Mouse (Mus musculus) spleen, postnatal 4 days (tissue): ENCODE data around the gene Gsdma.
"Not testable (repeated sequence)": the region's sequence is repeated elsewhere in the genome, so short reads cannot be mapped to it uniquely, and the experiment has no call there.

Experiments used
- DNase-seq, 2 experiments: peaks; one replicate each; pipeline ENCODE4 v3.0.0; 2022; ENCODE audit warnings: low spot score in 2 of 2

Gene Gsdma

GRCm38 (mm10) chr11:98680595-98680994 is 16.4 kb downstream of the Gsdma start:
- DNase-seq = not testable (repeated sequence)

DNA sequence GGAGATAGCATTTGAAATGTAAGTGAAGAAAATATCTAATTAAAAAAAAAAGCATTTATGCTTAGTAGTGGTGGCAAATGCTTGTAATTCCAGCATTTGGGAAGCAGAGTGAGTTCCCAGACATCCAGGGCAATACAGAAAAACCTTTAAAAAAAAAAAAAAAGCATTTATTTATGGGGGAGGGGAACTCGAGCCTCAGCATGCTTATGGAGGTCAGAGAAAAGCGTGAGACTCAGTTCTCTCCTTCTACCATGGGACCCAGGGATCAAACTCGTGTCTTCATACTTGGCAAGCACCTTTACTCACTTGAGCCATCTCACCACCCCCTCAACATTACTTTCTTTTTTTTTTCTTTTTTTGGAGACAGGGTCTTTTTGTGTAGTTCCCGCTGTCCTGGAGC is 17.0 kb downstream of the Gsdma start:
- DNase-seq = no peak

- peak; percentile 97 to 98 for DNase-seq
Observed at GRCm38 (mm10) chr11:98681786-98682745, 17.9 kb downstream of the Gsdma start, which contains the start of gene Psmd3. Gene Psmd3, plus strand, starts transcription at chr11:98682554.

GRCm38 (mm10) chr11:98682811-98683210 is 18.7 kb downstream of the Gsdma start:
- DNase-seq = no peak

GRCm38 (mm10) chr11:98685642-98686041 is 21.5 kb downstream of the Gsdma start:
- no peak for DNase-seq

DNA sequence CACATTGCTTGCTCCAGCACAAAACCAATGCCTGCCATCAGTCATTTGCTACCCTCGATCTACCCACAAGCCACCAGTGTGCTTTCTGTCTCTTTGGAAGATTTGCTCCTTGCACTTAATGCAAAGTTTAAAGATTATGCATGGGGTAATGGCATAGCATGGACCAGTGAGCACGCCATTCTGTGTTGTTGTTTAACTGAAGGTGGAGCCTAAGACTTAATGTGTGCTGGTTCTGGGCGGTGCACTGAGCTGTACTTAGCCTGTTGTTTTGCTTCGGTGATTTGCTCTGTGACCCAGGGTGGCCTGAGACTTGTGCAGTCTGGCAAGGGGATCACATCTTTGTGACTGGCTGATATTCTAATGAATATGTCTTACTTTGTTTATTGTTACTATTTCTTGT is 22.8 kb downstream of the Gsdma start:
- no peak for DNase-seq

GRCm38 (mm10) chr11:98688009-98688408 is 23.9 kb downstream of the Gsdma start:
- no peak for DNase-seq

DNA sequence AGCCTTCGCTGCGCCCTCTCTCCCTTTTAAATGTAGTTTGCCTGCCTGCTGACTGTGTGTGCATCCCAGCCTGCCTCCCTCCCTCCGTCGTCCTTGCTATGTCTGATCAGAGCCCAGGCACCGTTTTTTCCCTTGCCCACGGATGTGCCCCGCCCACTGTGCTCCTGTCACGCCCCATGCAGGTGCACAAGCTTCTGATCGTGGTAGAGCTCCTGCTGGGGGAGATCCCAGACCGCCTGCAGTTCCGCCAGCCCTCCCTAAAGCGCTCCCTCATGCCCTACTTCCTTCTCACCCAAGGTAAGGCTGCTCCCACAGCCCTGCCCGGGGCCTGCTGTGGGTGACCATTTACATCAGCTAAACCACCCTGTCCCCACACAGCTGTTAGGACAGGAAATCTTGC is 29.1 kb downstream of the Gsdma start:
- DNase-seq = no peak

- no peak for DNase-seq
Observed at GRCm38 (mm10) chr11:98693746-98694145, 29.6 kb downstream of the Gsdma start.

DNA sequence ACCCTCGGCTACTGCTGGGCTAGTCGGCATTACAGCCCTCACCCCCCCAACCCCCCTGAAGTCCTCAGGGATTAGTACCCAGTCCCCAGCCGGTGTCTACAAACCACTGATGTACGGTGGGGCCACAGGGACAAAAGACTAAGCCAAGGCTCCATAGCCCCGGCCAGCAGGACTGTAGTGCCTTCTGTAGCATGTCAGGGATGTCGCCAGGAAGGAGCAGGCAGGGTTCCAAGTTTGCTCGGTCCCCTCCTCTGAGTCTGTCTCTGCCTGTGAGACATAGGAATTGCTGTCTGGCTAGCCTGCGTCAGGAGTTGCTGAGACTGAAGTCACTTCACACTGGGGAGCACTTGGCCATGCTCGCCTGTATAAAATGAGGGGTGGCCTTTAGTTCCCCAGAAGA is 30.1 kb downstream of the Gsdma start:
- DNase-seq = no peak

- no peak for DNase-seq
Observed at GRCm38 (mm10) chr11:98695408-98695807, 31.3 kb downstream of the Gsdma start.

GRCm38 (mm10) chr11:98696454-98697216 is 32.5 kb downstream of the Gsdma start:
- DNase-seq = no peak

DNA sequence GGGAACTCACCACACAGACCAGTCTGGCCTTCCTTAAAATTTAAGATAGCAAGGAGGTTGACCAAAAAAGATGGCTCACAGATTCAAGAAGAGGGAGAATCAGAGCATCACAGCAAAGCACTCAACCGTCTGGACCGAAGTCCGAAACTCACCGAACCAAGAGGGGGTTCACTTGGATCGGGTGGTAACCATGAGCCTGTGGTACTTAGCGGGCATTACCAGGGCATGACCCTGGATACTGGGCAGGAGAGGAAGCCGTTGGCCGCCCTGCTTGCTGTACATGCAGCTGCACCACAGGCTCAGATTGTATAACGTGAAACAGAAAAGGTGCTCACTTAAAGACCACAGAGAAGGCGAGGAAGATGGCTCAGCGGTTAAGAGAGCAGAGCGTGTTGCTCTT is 33.1 kb downstream of the Gsdma start:
- DNase-seq = no peak

DNA sequence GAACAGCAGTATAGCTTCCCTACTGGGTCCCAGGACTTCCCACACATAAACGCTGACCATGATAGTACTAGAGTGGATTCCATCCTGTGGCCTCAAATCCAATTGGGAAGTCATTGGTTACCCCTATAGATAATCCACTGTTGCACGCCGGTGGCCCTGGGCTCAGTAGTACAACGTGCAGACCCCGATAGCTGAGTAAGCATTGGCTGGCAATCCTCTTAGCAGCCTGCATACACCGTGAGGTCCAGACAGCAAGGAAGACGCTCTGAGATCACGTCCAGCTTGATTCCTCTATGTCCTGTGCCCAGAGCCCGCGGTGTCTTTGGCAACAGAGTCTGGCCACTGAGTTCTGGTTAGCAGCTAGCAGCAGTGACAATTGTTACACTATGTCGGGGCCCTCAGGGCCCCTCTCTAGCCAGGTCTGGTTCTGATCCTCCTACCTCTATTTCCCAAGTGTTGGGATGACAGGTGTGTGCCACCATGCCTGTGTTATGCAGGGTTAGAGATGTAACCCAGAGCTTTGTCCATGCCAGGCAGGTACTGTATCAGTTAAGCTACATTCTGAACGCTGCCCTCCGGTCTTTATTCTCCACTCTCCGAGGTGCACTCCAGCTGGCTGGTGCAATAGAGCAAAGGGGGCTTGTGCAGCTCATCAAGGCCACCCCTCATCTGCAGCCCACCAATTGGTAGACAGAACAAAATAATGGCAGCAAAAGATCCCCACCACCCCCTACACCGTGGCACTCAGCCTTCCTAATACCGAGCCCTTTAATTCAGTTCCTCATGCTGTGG is 34.9 kb downstream of the Gsdma start:
- DNase-seq = peak in 1 of 2 experiments; percentile 58

- DNase-seq = peak; percentile 71 to 90
Observed at GRCm38 (mm10) chr11:98699911-98700310, 35.8 kb downstream of the Gsdma start.

- no peak for DNase-seq
Observed at GRCm38 (mm10) chr11:98701213-98701670, 37.1 kb downstream of the Gsdma start, which contains the start of gene Csf3. Gene Csf3, plus strand, starts transcription at chr11:98701263.

GRCm38 (mm10) chr11:98702323-98702722 is 38.2 kb downstream of the Gsdma start:
- DNase-seq = no peak

DNA sequence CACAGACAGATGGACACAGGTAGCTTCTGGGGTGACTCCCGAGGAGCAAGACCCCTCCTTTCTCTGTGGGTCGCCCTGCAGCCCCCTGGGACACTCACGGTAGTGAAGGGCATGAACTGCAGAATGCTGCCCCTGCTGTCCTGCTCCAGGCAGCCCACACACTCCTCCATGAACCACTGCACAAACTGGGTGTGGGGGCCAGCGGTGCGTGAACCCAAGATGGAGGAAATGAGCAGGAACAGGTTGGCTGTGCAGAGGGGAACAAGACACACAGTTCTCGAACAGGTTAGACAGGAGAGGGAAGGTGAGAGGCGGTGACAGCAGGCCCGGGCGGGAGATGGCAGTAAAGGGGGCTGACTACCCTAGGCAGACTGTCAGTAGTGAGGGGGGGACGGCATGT is 40.9 kb downstream of the Gsdma start:
- no peak for DNase-seq

DNA sequence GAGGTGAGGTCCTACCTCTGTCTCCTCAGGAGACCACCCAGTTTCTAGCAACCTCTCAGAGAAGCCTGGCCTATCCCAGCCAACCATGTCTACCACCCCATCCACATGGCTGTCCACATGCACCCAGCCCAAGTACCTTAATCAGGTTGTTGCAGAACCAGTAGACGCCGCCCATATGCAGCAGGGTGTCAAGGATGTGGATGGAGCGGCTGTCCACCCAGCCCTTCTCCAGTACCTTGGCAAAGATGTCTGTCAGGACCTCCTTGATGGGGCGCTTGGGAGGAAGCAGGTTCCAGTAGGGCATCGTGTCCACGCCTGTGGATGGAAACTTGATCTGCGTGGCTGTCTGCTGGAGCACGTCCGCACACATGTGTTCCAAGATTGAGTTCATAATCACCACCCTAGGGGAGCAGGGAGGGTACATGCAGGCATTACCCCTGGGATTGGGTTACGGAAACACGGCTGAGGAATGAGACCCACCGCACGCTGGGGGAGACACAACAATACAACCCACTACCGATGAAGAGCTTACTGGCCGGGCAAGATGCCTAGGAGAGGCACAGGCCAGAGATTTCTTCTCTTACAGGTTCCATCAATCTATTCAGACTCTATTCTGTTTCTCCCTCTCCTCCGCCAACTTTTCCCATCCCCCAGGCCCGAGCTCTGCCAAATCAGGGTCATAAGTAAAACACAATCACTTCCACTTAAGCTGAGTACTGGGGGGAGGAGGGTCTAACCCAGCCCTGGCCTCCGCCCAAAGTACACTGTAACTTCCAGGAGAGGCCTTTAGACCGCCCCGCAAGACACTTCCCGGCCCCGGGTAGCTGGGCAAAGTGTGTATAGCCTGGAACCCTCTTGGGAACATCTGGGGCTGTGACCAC is 43.5 kb downstream of the Gsdma start:
- DNase-seq = no peak

DNA sequence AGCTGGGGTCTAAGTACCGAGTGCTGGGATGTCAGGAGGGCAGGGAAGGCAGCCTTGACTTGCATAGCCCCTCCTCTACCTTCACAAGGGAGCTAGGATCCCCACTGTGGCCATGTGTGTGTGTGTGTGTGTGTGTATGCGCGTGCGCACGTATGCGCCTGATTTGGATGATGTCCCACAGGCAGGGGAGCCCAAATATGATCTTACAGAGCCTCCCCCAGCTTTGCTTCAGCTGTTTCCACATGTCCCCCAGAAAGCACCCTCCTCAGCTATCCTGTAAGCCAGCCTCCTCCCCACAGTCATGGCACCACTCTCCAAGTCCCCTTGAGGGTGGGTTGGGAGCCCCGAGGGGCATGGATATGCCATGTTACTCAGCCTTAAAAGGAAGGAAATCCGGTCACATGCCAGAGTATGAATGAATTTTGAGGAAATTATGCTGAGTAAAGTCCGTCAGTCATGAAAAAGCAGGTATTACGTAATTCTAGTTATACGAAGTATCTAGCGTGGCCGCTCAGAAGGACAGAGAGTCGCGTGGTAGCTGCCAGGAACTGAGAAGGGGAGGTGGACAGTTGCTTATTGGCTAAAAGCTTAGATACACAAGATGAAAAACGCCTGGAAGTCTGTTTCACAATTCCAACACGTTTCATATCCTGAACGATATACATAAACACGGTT is 44.3 kb downstream of the Gsdma start:
- DNase-seq = no peak
